Mouse (Mus musculus) stomach, embryonic 14.5 days (tissue): ENCODE measurements at regions not wholly inside any gene's neighbourhood (a gene's known extent, or its start where the extent isn't known, plus 50 kb on each side); places are given as distances from the start of the nearest gene placed in this dataset.

Experiments
- ATAC-seq: fragments of 200-750 bp; cut with Nextera tagmentation; 2 replicates; pipeline ENCODE4 v1.8.0; 2017; ENCODE audit warnings: low read depth, moderate TSS enrichment; ENCODE audit not compliant: insufficient number of reproducible peaks, insufficient read depth, low FRiP score
- H3K27ac ChIP-seq: fragments of 300-500 bp; sonication (generic); 2 replicates; pipeline ENCODE4 v1.5.1; 2014; ENCODE audit warnings: mild to moderate bottlenecking, low read length, moderate library complexity, mixed read lengths
- H3K27me3 ChIP-seq: fragments of 300-500 bp; sonication (generic); 2 replicates; pipeline ENCODE4 v1.6.1; 2014; ENCODE audit warnings: low read length, control low read depth, mixed read lengths; ENCODE audit not compliant: control insufficient read depth, insufficient read depth
- H3K36me3 ChIP-seq: fragments of 300-500 bp; sonication (generic); 2 replicates; pipeline ENCODE4 v1.6.1; 2014; ENCODE audit warnings: mild to moderate bottlenecking, control low read depth, low read length, moderate library complexity, mixed read lengths; ENCODE audit not compliant: control insufficient read depth, insufficient read depth
- H3K4me1 ChIP-seq: fragments of 300-500 bp; sonication (generic); 2 replicates; pipeline ENCODE4 v1.6.1; 2014; ENCODE audit warnings: low read length, control low read depth, mixed read lengths; ENCODE audit not compliant: control insufficient read depth, insufficient read depth
- H3K4me2 ChIP-seq: fragments of 300-500 bp; sonication (generic); replicated peaks from 2 replicates; pipeline ENCODE4 v1.6.1; 2014; ENCODE audit warnings: low read depth, low read length, control low read depth
- H3K4me3 ChIP-seq: fragments of 300-500 bp; sonication (generic); 2 replicates; pipeline ENCODE4 v1.5.1; 2014; ENCODE audit warnings: low read depth, low read length, control low read depth
- H3K9ac ChIP-seq: fragments of 300-500 bp; sonication (generic); replicated peaks from 2 replicates; pipeline ENCODE4 v1.6.1; 2014; ENCODE audit warnings: low read depth, mild to moderate bottlenecking, control low read depth, low read length, moderate library complexity, mixed read lengths
- H3K9me3 ChIP-seq: fragments of 300-500 bp; sonication (generic); 2 replicates; pipeline ENCODE4 v1.6.1; 2016; ENCODE audit warnings: low read depth, low read length, control low read depth; ENCODE audit not compliant: control insufficient read depth
- WGBS: fragments of 180-500 bp; shearing (Covaris S2); extraction: QIAGEN DNeasy Blood & Tissue Kit; methylation state at CpG from one replicate; pipeline ENCODE4 v1.1.7; 2014; 5-methylcytosine and 5-hydroxymethylcytosine counted together

- WGBS: 29% methylated on average over 13 of the region's 13 CpGs
- no peak overlapping the region for H3K4me3 ChIP-seq
- no peaks in the 10 kb centered on the region for H3K27me3 ChIP-seq
- H3K9me3 ChIP-seq: no peaks in the 10 kb centered on the region
- 0 out of 2 replicates have a peak, but pooled peaks cover 3% of the 10 kb centered on the region for H3K4me1 ChIP-seq
- H3K36me3 ChIP-seq: no peaks in the 10 kb centered on the region
- ATAC-seq: no peak
- no peak overlapping the region for H3K9ac ChIP-seq
- H3K27ac ChIP-seq: no peak overlapping the region
- peak overlapping the region; percentile 14; the same call in 1 of the 2 replicates for H3K4me2 ChIP-seq
Measured at GRCm38 (mm10) chr2:10921486-10922450, 250.1 kb upstream of the Prkcq start.

- no peak overlapping the region for H3K4me2 ChIP-seq
- no peak overlapping the region for H3K27ac ChIP-seq
- H3K4me1 ChIP-seq: 0 out of 2 replicates have a peak, but pooled peaks cover 3% of the 10 kb centered on the region
- no peak overlapping the region for H3K4me3 ChIP-seq
- H3K9ac ChIP-seq: no peak overlapping the region
- H3K36me3 ChIP-seq: no peaks in the 10 kb centered on the region
- no peaks in the 10 kb centered on the region for H3K9me3 ChIP-seq
- H3K27me3 ChIP-seq: no peaks in the 10 kb centered on the region
- 78% methylated on average over 4 of the region's 4 CpGs for WGBS
- no peak for ATAC-seq
Measured at GRCm38 (mm10) chr2:10923984-10924383, 247.9 kb upstream of the Prkcq start.

GRCm38 (mm10) chr2:10925361-10925760 lies 246.5 kb upstream of the Prkcq start:
- H3K9me3 ChIP-seq: no peaks in the 10 kb centered on the region
- H3K27ac ChIP-seq: no peak overlapping the region
- H3K4me2 ChIP-seq: no peak overlapping the region
- 0 out of 2 replicates have a peak, but pooled peaks cover 3% of the 10 kb centered on the region for H3K4me1 ChIP-seq
- H3K27me3 ChIP-seq: no peaks in the 10 kb centered on the region
- H3K4me3 ChIP-seq: no peak overlapping the region
- no peak for ATAC-seq
- no peak overlapping the region for H3K9ac ChIP-seq
- no peaks in the 10 kb centered on the region for H3K36me3 ChIP-seq
- 58% methylated on average over 7 of the region's 7 CpGs for WGBS

- Histone ChIP-seq H3K4me2 (no peak overlapping the region), H3K4me3 (no peak overlapping the region), H3K9me3 (no peaks in the 10 kb centered on the region), H3K9ac (no peak overlapping the region), H3K27ac (no peak overlapping the region), H3K36me3 (no peaks in the 10 kb centered on the region), H3K27me3 (no peaks in the 10 kb centered on the region), H3K4me1 (no peaks in the 10 kb centered on the region)
- ATAC-seq: no peak
- 65% methylated on average over 1 of the region's 1 CpGs for WGBS
Measured at GRCm38 (mm10) chr2:10937405-10937804, 234.5 kb upstream of the Prkcq start.

- no peak overlapping the region for H3K27ac ChIP-seq
- no peaks in the 10 kb centered on the region for H3K27me3 ChIP-seq
- ATAC-seq: no peak
- WGBS: 75% methylated on average over 7 of the region's 7 CpGs
- H3K9me3 ChIP-seq: no peaks in the 10 kb centered on the region
- no peaks in the 10 kb centered on the region for H3K4me1 ChIP-seq
- H3K4me2 ChIP-seq: no peak overlapping the region
- no peaks in the 10 kb centered on the region for H3K36me3 ChIP-seq
- H3K9ac ChIP-seq: no peak overlapping the region
- H3K4me3 ChIP-seq: no peak overlapping the region
Measured at GRCm38 (mm10) chr2:10965224-10965623, 206.7 kb upstream of the Prkcq start.

GRCm38 (mm10) chr2:10966891-10967290 lies 205.0 kb upstream of the Prkcq start:
- H3K27me3 ChIP-seq: no peaks in the 10 kb centered on the region
- H3K27ac ChIP-seq: no peak overlapping the region
- no peaks in the 10 kb centered on the region for H3K36me3 ChIP-seq
- WGBS: 55% methylated on average over 2 of the region's 2 CpGs
- no peak overlapping the region for H3K9ac ChIP-seq
- H3K4me2 ChIP-seq: no peak overlapping the region
- no peaks in the 10 kb centered on the region for H3K4me1 ChIP-seq
- H3K4me3 ChIP-seq: no peak overlapping the region
- ATAC-seq: no peak
- no peaks in the 10 kb centered on the region for H3K9me3 ChIP-seq

- Histone ChIP-seq H3K36me3 (no peaks in the 10 kb centered on the region), H3K27ac (no peak overlapping the region), H3K4me3 (no peak overlapping the region), H3K9me3 (no peaks in the 10 kb centered on the region), H3K9ac (no peak overlapping the region), H3K4me2 (no peak overlapping the region), H3K4me1 (no peaks in the 10 kb centered on the region), H3K27me3 (no peaks in the 10 kb centered on the region)
- WGBS: 82% methylated on average over 10 of the region's 10 CpGs
- no peak for ATAC-seq
Measured at GRCm38 (mm10) chr2:10969111-10969689, 202.7 kb upstream of the Prkcq start.

GRCm38 (mm10) chr2:10972051-10972450 lies 199.9 kb upstream of the Prkcq start:
- 48% methylated on average over 3 of the region's 3 CpGs for WGBS
- Histone ChIP-seq H3K9ac (no peak overlapping the region), H3K4me3 (no peak overlapping the region), H3K9me3 (no peaks in the 10 kb centered on the region), H3K4me2 (no peak overlapping the region), H3K27me3 (no peaks in the 10 kb centered on the region), H3K4me1 (no peaks in the 10 kb centered on the region), H3K27ac (no peak overlapping the region), H3K36me3 (no peaks in the 10 kb centered on the region)
- ATAC-seq: no peak
